Mouse (Mus musculus): ENCODE results near the gene P2rx3.

Gene P2rx3

GRCm38 (mm10) chr2:84975580-84975979 is 61.7 kb downstream of the P2rx3 start:
- DNase-seq: no peak

GRCm38 (mm10) chr2:84967318-84967991 is 69.8 kb downstream of the P2rx3 start:
- DNase-seq: peak; percentile 36 to 38

- peak; percentile 53 to 60 for DNase-seq
These were observed 73.0 kb downstream of the P2rx3 start for GRCm38 (mm10) chr2:84964111-84964801.

GRCm38 (mm10) chr2:84962906-84963507 is 74.3 kb downstream of the P2rx3 start:
- no peak for DNase-seq

- no peak for DNase-seq
These were observed 75.4 kb downstream of the P2rx3 start for GRCm38 (mm10) chr2:84961901-84962300.

GRCm38 (mm10) chr2:84961300-84961699 is 76.0 kb downstream of the P2rx3 start:
- peak in 1 of 2 experiments; percentile 7 for DNase-seq

- DNase-seq: no peak
These were observed 78.5 kb downstream of the P2rx3 start for GRCm38 (mm10) chr2:84958588-84959264.

GRCm38 (mm10) chr2:84956274-84956673 is 81.0 kb downstream of the P2rx3 start:
- DNase-seq: peak; percentile 91 to 92

GRCm38 (mm10) chr2:84955435-84955834 is 81.8 kb downstream of the P2rx3 start:
- no peak for DNase-seq

GRCm38 (mm10) chr2:84952693-84953092 is 84.6 kb downstream of the P2rx3 start:
- DNase-seq: no peak

GRCm38 (mm10) chr2:84952251-84952650 is 85.0 kb downstream of the P2rx3 start:
- no peak for DNase-seq

- DNase-seq: no peak
These were observed 86.2 kb downstream of the P2rx3 start for GRCm38 (mm10) chr2:84951027-84951426.

GRCm38 (mm10) chr2:84948721-84949120 is 88.5 kb downstream of the P2rx3 start:
- DNase-seq: no peak
